Mouse (Mus musculus) hindbrain, embryonic 14.5 days (tissue): Measurements from ENCODE around the gene Ncoa5. TPM values are rescaled to one million over a fixed set of nuclear protein-coding genes. Genes with fewer than 3 reads are reported as not detected.

Source experiments
- polyA plus RNA-seq: library from polyadenylated mRNA; unstranded; fragments of >200 nt; fragmentation: Nextera tagmentation; extraction: Ambion mirVana; gene quantifications from 2 replicates; pipeline ENCODE4 v1.2.1, GENCODE M21; 2014

Ncoa5 gene
- polyA plus RNA-seq, 1 experiment from 2014 or later, result 83.1 TPM

Other genes with a start within 250 kb of the Ncoa5 start
- 33.3 and 40.8 TPM in 2 replicates for gene Snx21, start 249.0 kb downstream of the Ncoa5 start, polyA plus RNA-seq
- gene Acot8, start 230.0 kb downstream of the Ncoa5 start, polyA plus RNA-seq, result 18.3 and 20.8 TPM in 2 replicates
- 16.4 and 17.0 TPM in 2 replicates for gene Zswim3, start 229.8 kb downstream of the Ncoa5 start, polyA plus RNA-seq
- gene Zswim1, start 212.2 kb downstream of the Ncoa5 start, polyA plus RNA-seq, result 25.7 and 26.7 TPM in 2 replicates
- gene Spata25, start 206.3 kb downstream of the Ncoa5 start, polyA plus RNA-seq, result not detected in 2 replicates
- 85.9 and 89.6 TPM in 2 replicates for gene Ctsa, start 202.0 kb downstream of the Ncoa5 start, polyA plus RNA-seq
- gene Neurl2, start 201.4 kb downstream of the Ncoa5 start, polyA plus RNA-seq, result 5.8 and 7.9 TPM in 2 replicates
- gene Pltp, start 177.2 kb downstream of the Ncoa5 start, polyA plus RNA-seq, result 148 and 167 TPM in 2 replicates
- gene Pcif1, start 155.6 kb downstream of the Ncoa5 start, polyA plus RNA-seq, result 72.9 and 74.7 TPM in 2 replicates
- gene Zfp335, start 123.1 kb downstream of the Ncoa5 start, polyA plus RNA-seq, result 14.6 and 15.4 TPM in 2 replicates
- gene Mmp9, start 94.1 kb downstream of the Ncoa5 start, polyA plus RNA-seq, result 28.8 and 33.2 TPM in 2 replicates
- gene Slc12a5, start 74.1 kb downstream of the Ncoa5 start, polyA plus RNA-seq, result 62.1 and 73.6 TPM in 2 replicates
- 6.3 and 8.3 TPM in 2 replicates for gene Cd40, start 20.8 kb upstream of the Ncoa5 start, polyA plus RNA-seq
- not detected in 2 replicates for gene 1700025C18Rik, start 55.9 kb upstream of the Ncoa5 start, polyA plus RNA-seq
- 12.4 and 15.4 TPM in 2 replicates for gene Cdh22, start 200.0 kb upstream of the Ncoa5 start, polyA plus RNA-seq